In the genomic region with DNA sequence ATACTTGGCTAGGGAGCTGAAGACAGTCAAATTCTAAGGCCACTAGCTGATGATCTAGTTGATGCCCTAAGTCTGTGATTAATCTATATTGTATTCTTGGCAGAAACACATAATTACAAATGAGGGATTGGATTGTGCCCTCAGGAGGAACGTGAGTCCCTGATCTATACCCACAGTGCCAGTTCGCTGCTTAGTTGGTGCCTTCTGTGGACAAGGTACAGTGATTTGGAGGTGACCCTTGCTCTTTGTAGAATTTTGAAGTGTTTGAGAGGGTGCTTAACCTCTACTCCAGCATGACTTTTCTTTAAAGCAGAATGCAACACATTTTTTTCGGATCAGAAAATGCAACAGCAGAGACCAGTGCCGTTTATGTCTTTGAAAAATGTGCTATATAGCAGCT, we compare ENCODE assay signal across 19 mouse cellular contexts.
DNase-seq lines count a peak whose midpoint lies in the region; ATAC-seq and TF ChIP-seq lines count a peak whose summit lies in the region.
"Had no signal": no experiment of that assay in that cellular context is flagged by ENCODE, and none has a peak within 500 bp of the region (broad histone marks: within the 10 kb centered on the region; RNA-seq: fewer than 3 reads in every experiment).

No protein-coding gene starts in this region.

- no peaks in the 10 kb centered on the region for H3K36me3 ChIP-seq in kidney, embryonic 15.5 days
- no peaks in the 10 kb centered on the region for H3K36me3 ChIP-seq in liver, embryonic 16.5 days (ENCODE audit: control insufficient read depth, insufficient read depth)
- no peaks in the 10 kb centered on the region for H3K36me3 ChIP-seq in liver, postnatal 0 days (replicated peaks; ENCODE audit: insufficient read depth, low read length)
- H3K36me3 ChIP-seq in limb, embryonic 10.5 days, result no peaks in the 10 kb centered on the region
- H3K36me3 ChIP-seq: embryonic facial prominence, embryonic 13.5 days; forebrain, embryonic 12.5 days; heart, embryonic 10.5 days had no signal

- WGBS in kidney, embryonic 15.5 days, result 70% methylated on average over 4 of the region's 4 CpGs
- 53% methylated on average over 4 of the region's 4 CpGs for WGBS in liver, embryonic 16.5 days (ENCODE audit: insufficient replicate concordance)
- 66% methylated on average over 4 of the region's 4 CpGs for WGBS in liver, postnatal 0 days (ENCODE audit: insufficient replicate concordance)
- 87% methylated on average over 4 of the region's 4 CpGs for WGBS in limb, embryonic 10.5 days

- TF ChIP-seq EP300 in liver, postnatal 0 days (IDR thresholded peaks at IDR 0.05; ENCODE audit: low read depth), result no peak

- H3K27ac ChIP-seq in kidney, embryonic 15.5 days, result peak overlapping the region; percentile 79
- peak overlapping the region; percentile 32; the same call in 1 of the 2 replicates for H3K27ac ChIP-seq in liver, embryonic 16.5 days (ENCODE audit: low read length)
- no peak overlapping the region for H3K27ac ChIP-seq in liver, postnatal 0 days (ENCODE audit: low read depth)
- no peak overlapping the region for H3K27ac ChIP-seq in limb, embryonic 10.5 days
- H3K27ac ChIP-seq: embryonic facial prominence, embryonic 13.5 days; forebrain, embryonic 12.5 days; heart, embryonic 10.5 days had no signal

- no peaks in the 10 kb centered on the region for H3K27me3 ChIP-seq in kidney, embryonic 15.5 days
- H3K27me3 ChIP-seq in liver, embryonic 16.5 days (ENCODE audit: control insufficient read depth, insufficient read depth, low read depth, low read length), result no peaks in the 10 kb centered on the region
- H3K27me3 ChIP-seq in liver, postnatal 0 days (ENCODE audit: insufficient read depth, low read length), result no peaks in the 10 kb centered on the region
- no peaks in the 10 kb centered on the region for H3K27me3 ChIP-seq in limb, embryonic 10.5 days (ENCODE audit: low read depth, poor library complexity, severe bottlenecking)
- H3K27me3 ChIP-seq: embryonic facial prominence, embryonic 13.5 days; forebrain, embryonic 12.5 days had no signal

- no peak overlapping the region for H3K9ac ChIP-seq in kidney, embryonic 15.5 days
- no peak overlapping the region for H3K9ac ChIP-seq in liver, embryonic 16.5 days (ENCODE audit: low read depth, low read length)
- H3K9ac ChIP-seq in liver, postnatal 0 days (replicated peaks), result no peak overlapping the region
- H3K9ac ChIP-seq: embryonic facial prominence, embryonic 13.5 days; forebrain, embryonic 12.5 days had no signal

- peaks cover 16% of the 10 kb centered on the region for H3K4me1 ChIP-seq in kidney, embryonic 15.5 days
- no peaks in the 10 kb centered on the region; the same call in 1 of the 2 replicates for H3K4me1 ChIP-seq in liver, embryonic 16.5 days (ENCODE audit: control insufficient read depth, low read depth, low read length)
- peaks cover 12% of the 10 kb centered on the region for H3K4me1 ChIP-seq in liver, postnatal 0 days (ENCODE audit: insufficient read depth)
- H3K4me1 ChIP-seq in limb, embryonic 10.5 days, result peaks cover 13% of the 10 kb centered on the region
- H3K4me1 ChIP-seq: heart, embryonic 10.5 days had no signal

- H3K4me2 ChIP-seq in kidney, embryonic 15.5 days, result 0 out of 2 replicates have a peak overlapping the region, but pooled peaks have one; percentile 4
- H3K4me2 ChIP-seq in liver, embryonic 16.5 days (ENCODE audit: low read depth, low read length), result no peak overlapping the region
- no peak overlapping the region for H3K4me2 ChIP-seq in liver, postnatal 0 days (ENCODE audit: low read depth, low read length)
- H3K4me2 ChIP-seq: embryonic facial prominence, embryonic 13.5 days; forebrain, embryonic 12.5 days had no signal

- peak; percentile 37 for ATAC-seq in kidney, embryonic 15.5 days (replicated peaks; ENCODE audit: low FRiP score)
- no peak for ATAC-seq in liver, embryonic 16.5 days (ENCODE audit: low read depth)
- no peak for ATAC-seq in liver, postnatal 0 days
- ATAC-seq: forebrain, embryonic 16.5 days had no signal

- H3K9me3 ChIP-seq in kidney, embryonic 15.5 days (replicated peaks), result no peaks in the 10 kb centered on the region
- H3K9me3 ChIP-seq in liver, embryonic 16.5 days (replicated peaks; ENCODE audit: control insufficient read depth, low read length), result no peaks in the 10 kb centered on the region
- no peaks in the 10 kb centered on the region for H3K9me3 ChIP-seq in liver, postnatal 0 days (ENCODE audit: low read length)
- H3K9me3 ChIP-seq in limb, embryonic 10.5 days (replicated peaks), result no peaks in the 10 kb centered on the region
- H3K9me3 ChIP-seq: embryonic facial prominence, embryonic 13.5 days; forebrain, embryonic 12.5 days; heart, embryonic 10.5 days had no signal

- intact Hi-C loops in heart, postnatal 36 days (cut with DNase I), result no loop called here

- TF ChIP-seq CTCF in liver, postnatal 0 days (IDR thresholded peaks at IDR 0.05; ENCODE audit: low read depth), result no peak

- no peak overlapping the region for H3K4me3 ChIP-seq in kidney, embryonic 15.5 days (replicated peaks)
- no peak overlapping the region for H3K4me3 ChIP-seq in liver, embryonic 16.5 days (ENCODE audit: low read depth, low read length)
- H3K4me3 ChIP-seq in liver, postnatal 0 days (ENCODE audit: low read depth, low read length), result no peak overlapping the region
- H3K4me3 ChIP-seq in limb, embryonic 10.5 days, result no peak overlapping the region
- H3K4me3 ChIP-seq: embryonic facial prominence, embryonic 13.5 days; forebrain, embryonic 12.5 days; heart, embryonic 10.5 days had no signal

- DNase-seq in kidney, adult 18-20 months, result no peak
- no peak for DNase-seq in liver, postnatal 0 days
- DNase-seq in kidney, postnatal 14 days, result peak; percentile 51
- no peak for DNase-seq in limb, embryonic 10.5 days (ENCODE audit: low spot score)
- DNase-seq in heart, postnatal 36 days, result no peak
- DNase-seq: adrenal gland, adult 2 months; adrenal gland, postnatal 25 days; cerebellum, adult 18-20 months; cerebellum, adult 9-11 months; cerebellum, postnatal 36 days; gastrocnemius, postnatal 10 days; heart, adult 18-20 months; heart, postnatal 10 days had no signal

Comparison
In these comparisons a context has a peak if more than half of its experiments do, and no peak if none do; other contexts are left out.
1. H3K27ac ChIP-seq: peak in kidney, embryonic 15.5 days (single experiment) and liver, embryonic 16.5 days (single experiment); none in liver, postnatal 0 days (single experiment) and limb, embryonic 10.5 days (single experiment).